ENCODE assay signal across 24 mouse cellular contexts in genomic region chr12:54603542-54604167, GRCm38 (mm10).
"Had no signal": no experiment of that assay in that cellular context is flagged by ENCODE, and none has a peak within 500 bp of the region (broad histone marks: within the 10 kb centered on the region; RNA-seq: fewer than 3 reads in every experiment).

No protein-coding gene starts in this region.

- ATAC-seq: forebrain, postnatal 0 days; hindbrain, embryonic 16.5 days; inflammation-experienced regulatory T-cells, adult 6 months; liver, embryonic 12.5 days had no signal

- H3K4me2 ChIP-seq: heart, embryonic 12.5 days; hindbrain, embryonic 12.5 days; hindbrain, embryonic 14.5 days; kidney, embryonic 15.5 days; limb, embryonic 13.5 days; limb, embryonic 15.5 days; liver, embryonic 12.5 days had no signal

- H3K9ac ChIP-seq: forebrain, postnatal 0 days; heart, embryonic 12.5 days; hindbrain, embryonic 12.5 days; hindbrain, embryonic 14.5 days; kidney, embryonic 15.5 days; limb, embryonic 13.5 days; limb, embryonic 15.5 days; liver, embryonic 12.5 days had no signal

- H3K4me3 ChIP-seq: heart, embryonic 10.5 days; heart, embryonic 12.5 days; hindbrain, embryonic 10.5 days; hindbrain, embryonic 12.5 days; kidney, embryonic 15.5 days; limb, embryonic 13.5 days; limb, embryonic 15.5 days; liver, embryonic 12.5 days had no signal

- H3K27ac ChIP-seq: heart, embryonic 10.5 days; hindbrain, embryonic 10.5 days; hindbrain, embryonic 12.5 days; hindbrain, embryonic 14.5 days; kidney, embryonic 15.5 days; kidney, postnatal 0 days; limb, embryonic 13.5 days; limb, embryonic 15.5 days; liver, embryonic 12.5 days had no signal

- H3K27me3 ChIP-seq: heart, embryonic 12.5 days; hindbrain, embryonic 12.5 days; kidney, embryonic 15.5 days; limb, embryonic 13.5 days; limb, embryonic 15.5 days; liver, embryonic 12.5 days had no signal

- H3K36me3 ChIP-seq: heart, embryonic 10.5 days; heart, embryonic 12.5 days; hindbrain, embryonic 10.5 days; hindbrain, embryonic 12.5 days; kidney, embryonic 15.5 days; limb, embryonic 13.5 days; limb, embryonic 15.5 days; liver, embryonic 12.5 days had no signal

- DNase-seq: forebrain, postnatal 0 days; gastrocnemius, postnatal 14 days; heart, postnatal 10 days; heart, postnatal 4 days; kidney, adult 11 months; kidney, adult 2 months; kidney, adult 9 months; kidney, postnatal 14 days; kidney, postnatal 36 days; layer of hippocampus, adult 9-11 months; layer of hippocampus, postnatal 36 days; left cerebral cortex, postnatal 4 days had no signal

- H3K4me1 ChIP-seq: heart, embryonic 10.5 days; heart, embryonic 12.5 days; hindbrain, embryonic 10.5 days; hindbrain, embryonic 12.5 days; limb, embryonic 13.5 days; liver, embryonic 12.5 days had no signal

- H3K9me3 ChIP-seq: heart, embryonic 10.5 days; heart, embryonic 12.5 days; hindbrain, embryonic 12.5 days; kidney, embryonic 15.5 days; limb, embryonic 13.5 days; limb, embryonic 15.5 days had no signal
